Mouse (Mus musculus) stomach, postnatal 0 days (tissue): ENCODE measurements around the gene Sh3kbp1. TPM values are rescaled to one million over a fixed set of nuclear protein-coding genes. Genes with fewer than 3 reads are reported as not detected.

Experiments
- ATAC-seq: fragments of 200-750 bp; cut with Nextera tagmentation; 2 replicates; pipeline ENCODE4 v1.8.0; 2017; ENCODE audit not compliant: low FRiP score, low TSS enrichment
- DNase-seq: peaks from one replicate; pipeline ENCODE4 v3.0.0-alpha.2; 2016; ENCODE audit warnings: low spot score
- H3K27ac ChIP-seq: fragments of 300-500 bp; sonication (generic); replicated peaks from 2 replicates; pipeline ENCODE4 v1.5.1; 2014; ENCODE audit warnings: mild to moderate bottlenecking, control low read depth
- H3K27me3 ChIP-seq: fragments of 300-500 bp; sonication (generic); 2 replicates; pipeline ENCODE4 v1.6.1; 2014; ENCODE audit warnings: low read length; ENCODE audit not compliant: control insufficient read depth, insufficient read depth
- H3K36me3 ChIP-seq: fragments of 300-500 bp; sonication (generic); 2 replicates; pipeline ENCODE4 v1.6.1; 2014; ENCODE audit warnings: low read length, mixed read lengths; ENCODE audit not compliant: control insufficient read depth, insufficient read depth
- H3K4me1 ChIP-seq: fragments of 300-500 bp; sonication (generic); replicated peaks from 2 replicates; pipeline ENCODE4 v1.6.1; 2014; ENCODE audit warnings: antibody characterized with exemption; ENCODE audit not compliant: control insufficient read depth, insufficient read depth
- H3K4me2 ChIP-seq: fragments of 300-500 bp; sonication (generic); replicated peaks from 2 replicates; pipeline ENCODE4 v1.6.1; 2014; ENCODE audit warnings: low read depth, mild to moderate bottlenecking, control low read depth, moderate library complexity
- H3K4me3 ChIP-seq: fragments of 300-500 bp; sonication (generic); 2 replicates; pipeline ENCODE4 v1.5.1; 2014; ENCODE audit warnings: low read depth, low read length, control low read depth
- H3K9ac ChIP-seq: fragments of 300-500 bp; sonication (generic); 2 replicates; pipeline ENCODE4 v1.6.1; 2014; ENCODE audit warnings: mild to moderate bottlenecking, low read length, control low read depth, mixed read lengths
- H3K9me3 ChIP-seq: fragments of 300-500 bp; sonication (generic); 2 replicates; pipeline ENCODE4 v1.6.1; 2016; ENCODE audit warnings: low read length; ENCODE audit not compliant: control insufficient read depth
- CTCF ChIP-seq: IDR thresholded peaks from 2 replicates; pipeline ENCODE4 v1.5.1; 2016; ENCODE audit warnings: antibody characterized with exemption, low read depth, mild to moderate bottlenecking, moderate library complexity
- EP300 ChIP-seq: optimal IDR thresholded peaks from 2 replicates; pipeline ENCODE3; 2016; ENCODE audit warnings: antibody characterized with exemption
- whole genome bisulfite sequencing: fragments of 180-500 bp; shearing (Covaris S2); extraction: QIAGEN DNeasy Blood & Tissue Kit; methylation state at CpG from one replicate; pipeline ENCODE4 v1.1.7; 2014; 5-methylcytosine and 5-hydroxymethylcytosine counted together
- polyA plus RNA-seq: library from polyadenylated mRNA; unstranded; fragments of >200 nt; fragmentation: Nextera tagmentation; extraction: Ambion mirVana; gene quantifications from 2 replicates; pipeline ENCODE4 v1.2.1, GENCODE M21; 2015

The Sh3kbp1 gene
- polyA plus RNA-seq, 1 experiment from 2014 or later: 13.3 TPM

DNA sequence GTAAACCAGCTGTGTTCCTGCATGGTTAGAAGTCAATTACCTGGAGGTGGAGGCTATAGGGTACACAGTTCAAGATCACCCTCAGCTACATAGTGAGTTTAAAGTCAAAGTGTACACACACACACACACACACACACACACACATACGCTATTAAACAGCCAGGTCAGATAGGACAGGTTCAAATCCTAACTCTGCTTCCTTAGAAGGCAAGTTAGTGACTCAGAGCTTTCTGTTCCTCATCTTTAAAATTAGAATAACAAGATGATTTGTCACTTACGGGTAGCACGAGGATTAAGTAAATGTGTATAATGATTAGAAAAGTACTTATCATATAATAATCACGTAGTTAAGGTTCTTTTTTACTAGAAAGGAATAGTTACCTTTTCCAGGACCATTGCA is 208.2 kb downstream of the Sh3kbp1 start:
- H3K4me3 ChIP-seq: no peak overlapping the region
- no peaks in the 10 kb centered on the region for H3K4me1 ChIP-seq
- H3K27me3 ChIP-seq: no peaks in the 10 kb centered on the region
- H3K4me2 ChIP-seq: no peak overlapping the region
- no peak for ATAC-seq
- H3K36me3 ChIP-seq: no peaks in the 10 kb centered on the region
- no peak overlapping the region for H3K9ac ChIP-seq
- H3K9me3 ChIP-seq: no peaks in the 10 kb centered on the region
- no peak for DNase-seq
- no peak for TF ChIP-seq CTCF
- TF ChIP-seq EP300: no peak
- H3K27ac ChIP-seq: no peak overlapping the region
- WGBS: 77% methylated on average over 4 of the region's 4 CpGs

DNA sequence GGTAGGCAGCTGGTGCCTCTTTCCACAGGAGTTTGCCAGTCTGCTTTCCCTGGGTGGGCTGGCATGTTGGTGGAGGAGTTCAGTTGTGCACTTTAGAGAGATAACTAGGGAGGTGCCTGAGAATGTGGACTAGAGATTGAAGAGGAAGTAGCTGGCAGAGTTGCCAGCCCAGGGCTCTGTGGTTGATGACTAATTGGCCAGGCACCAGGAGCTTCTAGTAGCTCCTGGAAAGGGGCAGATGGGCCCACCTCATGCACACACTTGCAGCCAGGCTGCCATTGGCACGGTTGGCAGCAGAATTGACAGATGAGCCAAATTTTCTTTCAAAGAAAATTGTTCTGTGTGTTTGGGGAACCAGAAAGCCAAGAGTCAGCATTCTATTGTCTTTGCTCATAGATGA is 210.3 kb downstream of the Sh3kbp1 start:
- no peaks in the 10 kb centered on the region for H3K27me3 ChIP-seq
- H3K9ac ChIP-seq: no peak overlapping the region
- H3K4me3 ChIP-seq: no peak overlapping the region
- H3K36me3 ChIP-seq: no peaks in the 10 kb centered on the region
- H3K27ac ChIP-seq: no peak overlapping the region
- TF ChIP-seq CTCF: no peak
- TF ChIP-seq EP300: no peak
- H3K4me1 ChIP-seq: no peaks in the 10 kb centered on the region
- H3K4me2 ChIP-seq: no peak overlapping the region
- WGBS: 59% methylated on average over 1 of the region's 1 CpGs
- no peaks in the 10 kb centered on the region for H3K9me3 ChIP-seq
- ATAC-seq: no peak
- no peak for DNase-seq

DNA sequence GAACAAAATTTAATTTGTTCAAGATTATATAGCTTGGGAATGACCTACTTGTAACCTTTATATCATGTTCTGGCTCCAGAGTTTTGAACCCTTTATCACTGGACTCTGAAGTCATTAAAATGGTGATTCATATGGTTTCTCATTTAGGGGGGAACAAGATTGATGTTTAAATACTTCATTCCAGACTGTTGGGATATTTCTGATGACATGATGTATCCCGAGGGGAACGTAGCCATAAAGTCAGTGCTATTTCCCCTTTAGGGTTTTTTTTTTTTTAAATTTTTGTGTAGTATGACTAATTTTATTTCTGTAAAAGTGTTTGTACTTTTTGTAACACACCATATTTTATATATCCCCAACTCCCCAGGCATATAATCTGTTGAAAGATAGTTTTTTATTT is 212.7 kb downstream of the Sh3kbp1 start:
- WGBS: 74% methylated on average over 2 of the region's 2 CpGs

DNA sequence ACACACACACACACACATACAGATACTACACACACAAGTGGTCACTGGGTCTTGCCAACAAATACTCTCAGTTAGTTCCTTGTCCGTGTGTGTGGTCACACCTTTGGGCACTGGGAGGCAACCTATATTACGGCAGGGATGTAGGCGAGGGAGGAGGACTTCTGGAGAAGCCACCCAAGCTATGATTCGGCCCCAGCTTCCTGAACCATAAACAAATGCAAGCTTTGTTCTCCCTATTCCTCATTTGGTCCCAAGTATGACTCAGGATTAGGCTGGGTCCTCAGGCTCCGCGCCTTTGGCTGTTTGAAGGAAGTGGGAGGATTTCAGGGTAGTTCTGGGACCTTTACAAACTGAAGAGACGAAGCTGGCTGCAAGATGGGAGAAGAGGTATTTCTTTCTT is 213.2 kb downstream of the Sh3kbp1 start:
- H3K27me3 ChIP-seq: no peaks in the 10 kb centered on the region
- H3K4me1 ChIP-seq: no peaks in the 10 kb centered on the region
- no peak overlapping the region for H3K27ac ChIP-seq
- ATAC-seq: peak; percentile 74
- H3K4me2 ChIP-seq: no peak overlapping the region
- TF ChIP-seq EP300: no peak
- no peak overlapping the region for H3K4me3 ChIP-seq
- WGBS: 50% methylated on average over 7 of the region's 7 CpGs
- no peaks in the 10 kb centered on the region for H3K9me3 ChIP-seq
- no peak overlapping the region for H3K9ac ChIP-seq
- DNase-seq: peak; percentile 12
- no peaks in the 10 kb centered on the region for H3K36me3 ChIP-seq

More for the DNA sequence above, 212.7 kb downstream of the Sh3kbp1 start:
- no peak for DNase-seq
- no peak for TF ChIP-seq EP300
- no peak for TF ChIP-seq CTCF
- no peak overlapping the region for H3K4me2 ChIP-seq
- H3K27me3 ChIP-seq: no peaks in the 10 kb centered on the region
- no peak for ATAC-seq
- no peak overlapping the region for H3K27ac ChIP-seq
- no peaks in the 10 kb centered on the region for H3K9me3 ChIP-seq
- no peak overlapping the region for H3K4me3 ChIP-seq
- H3K4me1 ChIP-seq: no peaks in the 10 kb centered on the region
- no peak overlapping the region for H3K9ac ChIP-seq
- no peaks in the 10 kb centered on the region for H3K36me3 ChIP-seq

DNA sequence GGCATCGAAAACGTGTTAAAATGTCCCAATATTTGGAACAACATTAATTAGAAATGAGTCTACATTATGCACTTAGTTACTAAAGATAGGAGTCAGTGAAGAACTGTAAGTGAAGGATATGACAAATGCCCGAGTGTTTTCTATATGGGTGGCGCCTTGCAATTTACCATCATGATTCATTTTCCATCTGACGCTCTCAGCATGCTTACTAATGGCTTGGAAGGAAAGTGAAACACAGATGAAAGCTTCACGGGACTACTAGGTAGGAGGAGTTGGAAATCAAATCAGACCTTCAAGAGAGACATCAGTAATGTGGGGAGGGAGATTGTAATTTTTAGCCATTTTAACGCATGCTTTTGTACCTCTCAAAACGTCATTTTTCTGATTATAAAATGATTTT is 223.7 kb downstream of the Sh3kbp1 start:
- Histone ChIP-seq H3K9ac (no peak overlapping the region), H3K4me2 (no peak overlapping the region), H3K4me1 (no peaks in the 10 kb centered on the region), H3K27ac (no peak overlapping the region), H3K4me3 (no peak overlapping the region), H3K9me3 (no peaks in the 10 kb centered on the region), H3K36me3 (no peaks in the 10 kb centered on the region), H3K27me3 (no peaks in the 10 kb centered on the region)
- DNase-seq (no peak), ATAC-seq (no peak)
- 73% methylated on average over 8 of the region's 8 CpGs for WGBS
- no peak for TF ChIP-seq CTCF
- no peak for TF ChIP-seq EP300

DNA sequence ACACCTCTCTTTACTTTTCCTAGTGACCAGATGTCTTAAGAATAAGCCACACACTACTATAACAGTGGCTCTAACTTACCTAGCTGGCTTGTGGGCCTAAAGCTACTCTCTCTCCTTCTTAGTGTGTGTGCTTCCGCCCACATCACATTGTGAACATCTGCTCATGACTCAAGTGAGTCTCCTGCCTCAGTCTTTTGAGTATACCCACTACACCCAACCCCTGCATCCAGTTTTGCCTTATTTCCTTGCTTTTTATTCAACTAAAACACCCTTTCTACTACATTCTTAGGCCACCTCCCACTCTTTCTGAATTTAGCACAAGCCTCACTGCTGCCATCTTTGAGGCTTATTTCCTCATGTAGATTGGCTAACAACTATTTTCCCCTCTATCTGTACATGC is 229.8 kb downstream of the Sh3kbp1 start:
- DNase-seq (no peak), ATAC-seq (no peak)
- H3K9me3 ChIP-seq: no peaks in the 10 kb centered on the region
- H3K27ac ChIP-seq: no peak overlapping the region
- no peaks in the 10 kb centered on the region for H3K27me3 ChIP-seq
- no peak overlapping the region for H3K4me3 ChIP-seq
- H3K4me1 ChIP-seq: no peaks in the 10 kb centered on the region
- TF ChIP-seq EP300 (no peak), CTCF (no peak)
- 64% methylated on average over 1 of the region's 1 CpGs for WGBS
- no peaks in the 10 kb centered on the region for H3K36me3 ChIP-seq
- no peak overlapping the region for H3K4me2 ChIP-seq
- H3K9ac ChIP-seq: no peak overlapping the region

DNA sequence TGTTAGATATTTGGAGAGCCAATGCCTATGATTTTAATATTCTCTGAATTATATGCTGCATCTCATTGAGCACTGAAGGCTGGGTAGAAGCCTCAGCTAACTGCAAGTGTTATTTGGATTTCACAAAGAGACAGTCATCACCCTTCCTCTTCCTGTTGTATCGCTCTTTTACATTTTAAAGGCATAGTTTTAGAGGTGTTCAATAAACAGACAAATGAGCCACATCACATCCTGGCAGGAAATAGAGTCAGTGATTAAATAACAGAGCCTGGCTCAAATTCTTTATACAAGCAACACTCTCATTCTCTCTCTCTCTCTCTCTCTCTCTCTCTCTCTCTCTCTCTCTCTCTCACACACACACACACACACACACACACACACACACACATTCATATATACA is 231.1 kb downstream of the Sh3kbp1 start:
- DNase-seq (no peak), ATAC-seq (no peak)
- Histone ChIP-seq H3K27ac (no peak overlapping the region), H3K4me2 (no peak overlapping the region), H3K4me3 (no peak overlapping the region), H3K9ac (no peak overlapping the region), H3K27me3 (no peaks in the 10 kb centered on the region), H3K4me1 (no peaks in the 10 kb centered on the region), H3K9me3 (no peaks in the 10 kb centered on the region), H3K36me3 (no peaks in the 10 kb centered on the region)
- WGBS: 50% methylated on average over 1 of the region's 1 CpGs
- no peak for TF ChIP-seq EP300
- no peak for TF ChIP-seq CTCF
